Mouse (Mus musculus) right cerebral cortex, adult 2 months (tissue): ENCODE data around the gene Lsr.
"Not testable (repeated sequence)": the region's sequence is repeated elsewhere in the genome, so short reads cannot be mapped to it uniquely, and the experiment has no call there.

ENCODE experiments used
- DNase-seq, 2 experiments: peaks; one replicate each; pipeline ENCODE4 v3.0.0; 2021 to 2022; ENCODE audit warnings: low spot score in 2 of 2

Lsr gene

GRCm38 (mm10) chr7:30935422-30936099 is 37.7 kb downstream of the Lsr start:
- not testable (repeated sequence) for DNase-seq

GRCm38 (mm10) chr7:30924581-30924980 is 48.7 kb downstream of the Lsr start, which contains the start of gene Hamp2:
TSS of gene Hamp2 (minus strand) at chr7:30924681.
- not testable (repeated sequence) for DNase-seq

- DNase-seq = no peak
Observed at GRCm38 (mm10) chr7:30924071-30924470, 49.2 kb downstream of the Lsr start.

GRCm38 (mm10) chr7:30922490-30922889 is 50.8 kb downstream of the Lsr start:
- not testable (repeated sequence) for DNase-seq

- DNase-seq = no peak
Observed at GRCm38 (mm10) chr7:30920217-30920616, 53.0 kb downstream of the Lsr start.

GRCm38 (mm10) chr7:30917219-30917618 is 56.0 kb downstream of the Lsr start:
- no peak for DNase-seq

GRCm38 (mm10) chr7:30916713-30917112 is 56.6 kb downstream of the Lsr start:
- DNase-seq = no peak

- DNase-seq = no peak
Observed at GRCm38 (mm10) chr7:30914732-30915131, 58.5 kb downstream of the Lsr start, which contains the start of gene Mag. TSS of gene Mag (minus strand) at chr7:30914873.

GRCm38 (mm10) chr7:30909773-30910172 is 63.5 kb downstream of the Lsr start:
- DNase-seq = no peak

- no peak for DNase-seq
Observed at GRCm38 (mm10) chr7:30908992-30909431, 64.3 kb downstream of the Lsr start.

- DNase-seq = no peak
Observed at GRCm38 (mm10) chr7:30908277-30908991, 64.8 kb downstream of the Lsr start.
